Mouse (Mus musculus): ENCODE results near the gene Gata5.

GRCm38 (mm10) chr2:180367350-180367749 lies 32.9 kb upstream of the Gata5 start:
- TF ChIP-seq POLR2A (IDR thresholded peaks at IDR 0.05; ENCODE audit: control insufficient read depth, low read depth, low read length) (no peak), CTCF (IDR thresholded peaks at IDR 0.05; ENCODE audit: control insufficient read depth, insufficient read depth, insufficient replicate concordance, low read depth, low read length) (no peak)

All from testis, adult 2 months (tissue).